Comparison of ENCODE assay signal across 12 mouse cellular contexts in the genomic region with DNA sequence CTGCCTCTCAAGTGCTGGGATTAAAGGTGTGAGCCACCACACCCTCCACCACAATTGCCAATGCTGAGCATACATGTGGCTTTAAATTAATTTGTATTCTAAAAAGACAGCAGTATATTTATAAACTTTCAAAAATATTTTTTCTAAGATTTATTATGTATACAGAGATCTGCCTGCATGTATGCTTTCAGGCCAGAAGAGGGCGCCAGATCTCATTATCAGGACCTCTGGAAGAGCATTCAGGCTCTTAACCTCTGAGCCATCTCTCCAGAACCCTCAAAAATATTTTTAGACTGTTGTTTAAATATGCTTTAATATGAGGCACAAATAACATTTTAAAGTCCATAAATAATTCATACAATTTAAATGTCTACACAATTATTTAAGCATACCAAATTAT. TPM values are rescaled to one million over a fixed set of nuclear protein-coding genes. Genes with fewer than 3 reads are reported as not detected.
DNase-seq lines count a peak whose midpoint lies in the region; ATAC-seq and TF ChIP-seq lines count a peak whose summit lies in the region.
"Had no signal": no experiment of that assay in that cellular context is flagged by ENCODE, and none has a peak within 500 bp of the region (broad histone marks: within the 10 kb centered on the region; RNA-seq: fewer than 3 reads in every experiment).

No protein-coding gene starts in this region.

- H3K27ac ChIP-seq in forebrain, embryonic 14.5 days (ENCODE audit: low read depth, low read length): no peak overlapping the region
- no peak overlapping the region for H3K27ac ChIP-seq in forebrain, embryonic 13.5 days
- H3K27ac ChIP-seq in liver, embryonic 14.5 days: no peak overlapping the region
- no peak overlapping the region for H3K27ac ChIP-seq in liver, embryonic 11.5 days (ENCODE audit: low read depth, low read length)
- no peak overlapping the region for H3K27ac ChIP-seq in thymus, adult 2 months (ENCODE audit: control insufficient read depth, insufficient read depth, low read length)
- H3K27ac ChIP-seq: limb, embryonic 13.5 days had no signal

- H3K4me3 ChIP-seq in forebrain, embryonic 14.5 days (ENCODE audit: low read depth, low read length): no peak overlapping the region
- H3K4me3 ChIP-seq in forebrain, embryonic 13.5 days: no peak overlapping the region
- H3K4me3 ChIP-seq in liver, embryonic 14.5 days (ENCODE audit: insufficient read depth in 1 of 2, low read depth in 2 of 2, low read length in 2 of 2): no peak overlapping the region
- H3K4me3 ChIP-seq in liver, embryonic 11.5 days (ENCODE audit: low read depth, low read length): no peak overlapping the region
- H3K4me3 ChIP-seq in thymus, adult 2 months (ENCODE audit: control insufficient read depth, insufficient read depth, low read length): no peak overlapping the region
- H3K4me3 ChIP-seq: limb, embryonic 13.5 days had no signal

- no peak for TF ChIP-seq EP300 in liver, embryonic 14.5 days (IDR thresholded peaks at IDR 0.05; ENCODE audit: low read depth)

- DNase-seq in forebrain, embryonic 14.5 days (ENCODE audit: low spot score): peak; percentile 30
- peak in 1 of 3 experiments; percentile 1 for DNase-seq in liver, embryonic 14.5 days (ENCODE audit: low read depth in 3 of 3, low spot score in 3 of 3)
- DNase-seq in liver, embryonic 11.5 days (ENCODE audit: low spot score): no peak
- DNase-seq in Patski (ENCODE audit: low read depth, low spot score): no peak
- DNase-seq in induced T-regulatory cell, adult 2 months (ENCODE audit: low read depth): peak; percentile 8
- DNase-seq in layer of hippocampus, postnatal 14 days (ENCODE audit: low spot score in 2 of 2): no peak
- DNase-seq in thymus, adult 2 months: no peak
- DNase-seq: thymus, adult 18-20 months had no signal

- H3K9me3 ChIP-seq in forebrain, embryonic 14.5 days (replicated peaks; ENCODE audit: control insufficient read depth, low read length): no peaks in the 10 kb centered on the region
- no peaks in the 10 kb centered on the region for H3K9me3 ChIP-seq in forebrain, embryonic 13.5 days (replicated peaks)
- no peaks in the 10 kb centered on the region for H3K9me3 ChIP-seq in liver, embryonic 14.5 days (ENCODE audit: control insufficient read depth, low read length)
- H3K9me3 ChIP-seq in liver, embryonic 11.5 days (ENCODE audit: control insufficient read depth, low read length): no peaks in the 10 kb centered on the region
- H3K9me3 ChIP-seq: limb, embryonic 13.5 days had no signal

- CTCF ChIA-PET in Patski (lab: Charles Lee): no interaction called here

- H3K4me2 ChIP-seq in forebrain, embryonic 14.5 days (ENCODE audit: low read length): no peak overlapping the region
- H3K4me2 ChIP-seq in forebrain, embryonic 13.5 days: no peak overlapping the region
- H3K4me2 ChIP-seq in liver, embryonic 14.5 days (ENCODE audit: low read depth): no peak overlapping the region
- no peak overlapping the region for H3K4me2 ChIP-seq in liver, embryonic 11.5 days
- H3K4me2 ChIP-seq: limb, embryonic 13.5 days had no signal

- TF ChIP-seq POLR2A in thymus, adult 2 months (IDR thresholded peaks at IDR 0.05; ENCODE audit: control insufficient read depth, extremely low read depth, insufficient read depth, low read length, poor library complexity): no peak

- no peaks in the 10 kb centered on the region for H3K36me3 ChIP-seq in forebrain, embryonic 14.5 days (ENCODE audit: control insufficient read depth, insufficient read depth, low read length)
- H3K36me3 ChIP-seq in forebrain, embryonic 13.5 days (ENCODE audit: poor library complexity, severe bottlenecking): no peaks in the 10 kb centered on the region
- no peaks in the 10 kb centered on the region for H3K36me3 ChIP-seq in liver, embryonic 14.5 days (replicated peaks; ENCODE audit: control insufficient read depth, insufficient read depth, low read depth)
- H3K36me3 ChIP-seq in liver, embryonic 11.5 days (ENCODE audit: control insufficient read depth, insufficient read depth, low read length): no peaks in the 10 kb centered on the region
- H3K36me3 ChIP-seq in thymus, adult 2 months (ENCODE audit: control insufficient read depth, insufficient read depth, low read length): no peaks in the 10 kb centered on the region
- H3K36me3 ChIP-seq: limb, embryonic 13.5 days had no signal

- WGBS in forebrain, embryonic 14.5 days: 3% methylated on average over 1 of the region's 1 CpGs
- WGBS in forebrain, embryonic 13.5 days: 0% methylated on average over 1 of the region's 1 CpGs
- 0% methylated on average over 1 of the region's 1 CpGs for WGBS in liver, embryonic 14.5 days (ENCODE audit: insufficient replicate concordance)
- 0% methylated on average over 1 of the region's 1 CpGs for WGBS in liver, embryonic 11.5 days
- 0% methylated on average over 1 of the region's 1 CpGs for WGBS in thymus, adult 2 months

- no peak overlapping the region for H3K9ac ChIP-seq in forebrain, embryonic 14.5 days (ENCODE audit: low read length)
- H3K9ac ChIP-seq in forebrain, embryonic 13.5 days: no peak overlapping the region
- no peak overlapping the region for H3K9ac ChIP-seq in liver, embryonic 14.5 days (replicated peaks)
- H3K9ac ChIP-seq in liver, embryonic 11.5 days (ENCODE audit: low read depth, low read length): no peak overlapping the region
- H3K9ac ChIP-seq: limb, embryonic 13.5 days had no signal

- no peak for ATAC-seq in forebrain, embryonic 14.5 days
- ATAC-seq in forebrain, embryonic 13.5 days: no peak
- ATAC-seq in liver, embryonic 14.5 days (ENCODE audit: insufficient read depth): no peak
- ATAC-seq in liver, embryonic 11.5 days (replicated peaks; ENCODE audit: low FRiP score): no peak
- no peak for ATAC-seq in Patski

- POLR2A ChIA-PET in Patski (lab: Charles Lee): no interaction called here

- in situ Hi-C loops in Patski (cut with MboI; ENCODE audit: low pct_unique_long_range_greater_than_20kb): no loop called here

- H3K4me1 ChIP-seq in forebrain, embryonic 14.5 days (ENCODE audit: control insufficient read depth, insufficient read depth, low read length): no peaks in the 10 kb centered on the region
- H3K4me1 ChIP-seq in forebrain, embryonic 13.5 days: no peaks in the 10 kb centered on the region
- no peaks in the 10 kb centered on the region for H3K4me1 ChIP-seq in liver, embryonic 14.5 days (replicated peaks; ENCODE audit: control insufficient read depth in 2 of 2, insufficient read depth in 2 of 2, low read length in 1 of 2)
- no peaks in the 10 kb centered on the region for H3K4me1 ChIP-seq in liver, embryonic 11.5 days (replicated peaks; ENCODE audit: control insufficient read depth, insufficient read depth, low read length)
- no peaks in the 10 kb centered on the region for H3K4me1 ChIP-seq in thymus, adult 2 months (replicated peaks; ENCODE audit: control insufficient read depth, insufficient read depth, low read length)
- H3K4me1 ChIP-seq: limb, embryonic 13.5 days had no signal

- peak; percentile 38; the same call in 1 of the 2 replicates for TF ChIP-seq CTCF in liver, embryonic 14.5 days (IDR thresholded peaks at IDR 0.05; ENCODE audit: low read depth)
- peak; percentile 82 for TF ChIP-seq CTCF in Patski (IDR thresholded peaks at IDR 0.05)
- TF ChIP-seq CTCF in thymus, adult 2 months (IDR thresholded peaks at IDR 0.05; ENCODE audit: borderline replicate concordance, control insufficient read depth, extremely low read depth, insufficient read depth, low read length, poor library complexity): no peak

- no peaks in the 10 kb centered on the region for H3K27me3 ChIP-seq in forebrain, embryonic 14.5 days (replicated peaks; ENCODE audit: control insufficient read depth, insufficient read depth, low read length)
- H3K27me3 ChIP-seq in forebrain, embryonic 13.5 days: no peaks in the 10 kb centered on the region
- H3K27me3 ChIP-seq in liver, embryonic 14.5 days (ENCODE audit: control insufficient read depth, insufficient read depth, low read length): no peaks in the 10 kb centered on the region
- no peaks in the 10 kb centered on the region for H3K27me3 ChIP-seq in liver, embryonic 11.5 days (replicated peaks; ENCODE audit: control insufficient read depth, insufficient read depth, low read length)
- H3K27me3 ChIP-seq in Patski: peaks cover 21% of the 10 kb centered on the region
- H3K27me3 ChIP-seq in thymus, adult 2 months (ENCODE audit: control insufficient read depth, insufficient read depth, low read length): no peaks in the 10 kb centered on the region
- H3K27me3 ChIP-seq: limb, embryonic 13.5 days had no signal

RNA-seq across cellular contexts. Expression of gene Rhox10, which starts 4.7 kb away (rescaled TPM):
- polyA plus RNA-seq in forebrain, embryonic 14.5 days (2014; fragmentation: Nextera tagmentation; extraction: Ambion mirVana): not detected in 2 replicates
- polyA plus RNA-seq in forebrain, embryonic 13.5 days (2015; fragmentation: Nextera tagmentation; extraction: Ambion mirVana): not detected in 2 replicates
- not detected in 2 replicates for polyA plus RNA-seq in liver, embryonic 14.5 days (2012; rRNA removed)
- not detected in 2 replicates for polyA plus RNA-seq in liver, embryonic 14.5 days (2014; fragmentation: Nextera tagmentation; extraction: Ambion mirVana)
- not detected in 2 replicates for polyA plus RNA-seq in liver, embryonic 11.5 days (2014; fragmentation: Nextera tagmentation; extraction: Ambion mirVana)
- polyA plus RNA-seq in Patski (2021): not detected
- total RNA-seq in layer of hippocampus, postnatal 14 days (2021): not detected
- not detected in 2 replicates for polyA plus RNA-seq in thymus, adult 2 months (2012; rRNA removed)
- total RNA-seq: hematopoietic stem cell, adult 5-6 weeks; neutrophil, adult 5-6 weeks had no signal
- polyA plus RNA-seq: limb, embryonic 13.5 days had no signal

RNA-seq across cellular contexts. Expression of gene Btg1-ps2, which starts 18.6 kb away (rescaled TPM):
- polyA plus RNA-seq in forebrain, embryonic 14.5 days (2014; fragmentation: Nextera tagmentation; extraction: Ambion mirVana): not detected in 2 replicates
- polyA plus RNA-seq in forebrain, embryonic 13.5 days (2015; fragmentation: Nextera tagmentation; extraction: Ambion mirVana): not detected in 2 replicates
- not detected in 2 replicates for polyA plus RNA-seq in liver, embryonic 14.5 days (2012; rRNA removed)
- polyA plus RNA-seq in liver, embryonic 14.5 days (2014; fragmentation: Nextera tagmentation; extraction: Ambion mirVana): not detected in 2 replicates
- not detected in 2 replicates for polyA plus RNA-seq in liver, embryonic 11.5 days (2014; fragmentation: Nextera tagmentation; extraction: Ambion mirVana)
- not detected for polyA plus RNA-seq in Patski (2021)
- total RNA-seq in layer of hippocampus, postnatal 14 days (2021): not detected
- not detected in 2 replicates for polyA plus RNA-seq in thymus, adult 2 months (2012; rRNA removed)
- total RNA-seq: hematopoietic stem cell, adult 5-6 weeks; neutrophil, adult 5-6 weeks had no signal
- polyA plus RNA-seq: limb, embryonic 13.5 days had no signal

RNA-seq across cellular contexts. Expression of gene Rhox11, which starts 23.4 kb away (rescaled TPM):
- not detected in 2 replicates for polyA plus RNA-seq in forebrain, embryonic 14.5 days (2014; fragmentation: Nextera tagmentation; extraction: Ambion mirVana)
- polyA plus RNA-seq in forebrain, embryonic 13.5 days (2015; fragmentation: Nextera tagmentation; extraction: Ambion mirVana): not detected in 2 replicates
- polyA plus RNA-seq in liver, embryonic 14.5 days (2012; rRNA removed): not detected in 2 replicates
- polyA plus RNA-seq in liver, embryonic 14.5 days (2014; fragmentation: Nextera tagmentation; extraction: Ambion mirVana): not detected in 2 replicates
- not detected in 2 replicates for polyA plus RNA-seq in liver, embryonic 11.5 days (2014; fragmentation: Nextera tagmentation; extraction: Ambion mirVana)
- not detected for polyA plus RNA-seq in Patski (2021)
- total RNA-seq in layer of hippocampus, postnatal 14 days (2021): not detected
- not detected in 2 replicates for polyA plus RNA-seq in thymus, adult 2 months (2012; rRNA removed)
- total RNA-seq: hematopoietic stem cell, adult 5-6 weeks; neutrophil, adult 5-6 weeks had no signal
- polyA plus RNA-seq: limb, embryonic 13.5 days had no signal

RNA-seq across cellular contexts. Expression of gene Btg1-ps1, which starts 42.9 kb away (rescaled TPM):
- polyA plus RNA-seq in forebrain, embryonic 14.5 days (2014; fragmentation: Nextera tagmentation; extraction: Ambion mirVana): not detected in 2 replicates
- polyA plus RNA-seq in forebrain, embryonic 13.5 days (2015; fragmentation: Nextera tagmentation; extraction: Ambion mirVana): not detected in 2 replicates
- polyA plus RNA-seq in liver, embryonic 14.5 days (2012; rRNA removed): not detected in 2 replicates
- not detected in 2 replicates for polyA plus RNA-seq in liver, embryonic 14.5 days (2014; fragmentation: Nextera tagmentation; extraction: Ambion mirVana)
- not detected in 2 replicates for polyA plus RNA-seq in liver, embryonic 11.5 days (2014; fragmentation: Nextera tagmentation; extraction: Ambion mirVana)
- polyA plus RNA-seq in Patski (2021): not detected
- total RNA-seq in layer of hippocampus, postnatal 14 days (2021): not detected
- polyA plus RNA-seq in thymus, adult 2 months (2012; rRNA removed): not detected in 2 replicates
- total RNA-seq: hematopoietic stem cell, adult 5-6 weeks; neutrophil, adult 5-6 weeks had no signal
- polyA plus RNA-seq: limb, embryonic 13.5 days had no signal

RNA-seq across cellular contexts. Expression of gene Rhox12, which starts 49.2 kb away (rescaled TPM):
- polyA plus RNA-seq in forebrain, embryonic 14.5 days (2014; fragmentation: Nextera tagmentation; extraction: Ambion mirVana): not detected in 2 replicates
- not detected in 2 replicates for polyA plus RNA-seq in forebrain, embryonic 13.5 days (2015; fragmentation: Nextera tagmentation; extraction: Ambion mirVana)
- not detected in 2 replicates for polyA plus RNA-seq in liver, embryonic 14.5 days (2012; rRNA removed)
- polyA plus RNA-seq in liver, embryonic 14.5 days (2014; fragmentation: Nextera tagmentation; extraction: Ambion mirVana): not detected in 2 replicates
- polyA plus RNA-seq in liver, embryonic 11.5 days (2014; fragmentation: Nextera tagmentation; extraction: Ambion mirVana): not detected in 2 replicates
- not detected for polyA plus RNA-seq in Patski (2021)
- total RNA-seq in layer of hippocampus, postnatal 14 days (2021): not detected
- 0.26 TPM in 1 of 2 replicates, not detected in the other for polyA plus RNA-seq in thymus, adult 2 months (2012; rRNA removed)
- total RNA-seq: hematopoietic stem cell, adult 5-6 weeks; neutrophil, adult 5-6 weeks had no signal
- polyA plus RNA-seq: limb, embryonic 13.5 days had no signal

Comparison
In these comparisons a context has a peak if more than half of its experiments do, and no peak if none do; other contexts are left out.
1. DNase-seq: peak in forebrain, embryonic 14.5 days (single experiment) and induced T-regulatory cell, adult 2 months (single experiment); none in liver, embryonic 11.5 days (single experiment), Patski (single experiment), layer of hippocampus, postnatal 14 days (0 of 2) and thymus, adult 2 months (single experiment).